Comparison of ENCODE assay signal across 26 mouse cellular contexts in genomic region chr1:159716301-159716700, GRCm38 (mm10).
"Had no signal": no experiment of that assay in that cellular context is flagged by ENCODE, and none has a peak within 500 bp of the region (broad histone marks: within the 10 kb centered on the region; RNA-seq: fewer than 3 reads in every experiment).

No protein-coding gene starts in this region.

- H3K27ac ChIP-seq: gastrocnemius, adult 2 months; heart, adult 2 months; heart, embryonic 13.5 days; heart, embryonic 15.5 days; hindbrain, embryonic 13.5 days; hindbrain, embryonic 15.5 days; hindbrain, postnatal 0 days; kidney, embryonic 15.5 days; kidney, postnatal 0 days; limb, embryonic 10.5 days; limb, embryonic 12.5 days; liver, embryonic 13.5 days; liver, embryonic 15.5 days had no signal

- H3K4me1 ChIP-seq: heart, embryonic 13.5 days; heart, embryonic 15.5 days; hindbrain, embryonic 13.5 days; hindbrain, embryonic 15.5 days; limb, embryonic 10.5 days; limb, embryonic 12.5 days; liver, embryonic 13.5 days; liver, embryonic 15.5 days had no signal

- ATAC-seq: hindbrain, postnatal 0 days; intestine, embryonic 16.5 days had no signal

- H3K4me3 ChIP-seq: gastrocnemius, adult 2 months; heart, adult 2 months; heart, embryonic 13.5 days; heart, embryonic 15.5 days; hindbrain, embryonic 13.5 days; hindbrain, embryonic 15.5 days; kidney, embryonic 15.5 days; left cerebral cortex, adult 2 months; limb, embryonic 10.5 days; limb, embryonic 12.5 days; liver, embryonic 13.5 days; liver, embryonic 15.5 days had no signal

- DNase-seq: gastrocnemius, adult 2 months; gastrocnemius, postnatal 10 days; gastrocnemius, postnatal 25 days; heart, adult 11 months; heart, adult 2 months; heart, postnatal 14 days; heart, postnatal 36 days; kidney, adult 11 months; kidney, adult 2 months; kidney, adult 9 months; kidney, postnatal 14 days; kidney, postnatal 36 days; liver; liver, embryonic 13.5 days had no signal
